Mouse (Mus musculus) adipocyte (in vitro differentiated cells): ENCODE data around the gene Hsd3b2.
"Not testable (repeated sequence)": the region's sequence is repeated elsewhere in the genome, so short reads cannot be mapped to it uniquely, and the experiment has no call there.

ENCODE experiments used
- DNase-seq: peaks from one replicate; pipeline ENCODE4 v3.0.0-alpha.2; 2016; ENCODE audit warnings: low spot score

The Hsd3b2 gene

GRCm38 (mm10) chr3:98724376-98724775, at the start of gene Hsd3b2:
TSS of gene Hsd3b2 (minus strand) at chr3:98724543.
- no peak for DNase-seq

- DNase-seq = no peak
Measured at GRCm38 (mm10) chr3:98764155-98764554, 39.8 kb upstream of the Hsd3b2 start.

- DNase-seq = no peak
Measured at GRCm38 (mm10) chr3:98756836-98757235, 32.5 kb upstream of the Hsd3b2 start.

GRCm38 (mm10) chr3:98752171-98752570, 27.8 kb upstream of the Hsd3b2 start:
- DNase-seq = no peak

DNA sequence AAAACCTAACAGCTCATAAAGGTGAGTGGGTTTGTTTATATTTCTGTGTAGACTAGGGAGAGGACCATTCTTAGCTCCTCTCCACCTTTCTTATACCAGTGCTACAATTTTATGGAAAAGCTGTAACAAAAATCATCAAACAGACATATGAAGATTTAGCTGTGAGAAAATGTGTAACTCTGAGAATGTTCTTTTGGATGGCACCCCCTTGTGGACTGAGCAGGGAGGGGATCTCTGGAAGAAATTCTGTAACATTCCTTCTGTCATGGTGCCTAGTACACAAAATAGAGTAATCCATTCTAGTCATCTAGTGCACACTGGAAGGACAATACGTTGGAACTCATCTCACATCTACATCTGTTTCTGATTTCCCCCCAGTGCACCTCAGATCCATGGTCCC, 16.7 kb upstream of the Hsd3b2 start:
- not testable (repeated sequence) for DNase-seq

DNA sequence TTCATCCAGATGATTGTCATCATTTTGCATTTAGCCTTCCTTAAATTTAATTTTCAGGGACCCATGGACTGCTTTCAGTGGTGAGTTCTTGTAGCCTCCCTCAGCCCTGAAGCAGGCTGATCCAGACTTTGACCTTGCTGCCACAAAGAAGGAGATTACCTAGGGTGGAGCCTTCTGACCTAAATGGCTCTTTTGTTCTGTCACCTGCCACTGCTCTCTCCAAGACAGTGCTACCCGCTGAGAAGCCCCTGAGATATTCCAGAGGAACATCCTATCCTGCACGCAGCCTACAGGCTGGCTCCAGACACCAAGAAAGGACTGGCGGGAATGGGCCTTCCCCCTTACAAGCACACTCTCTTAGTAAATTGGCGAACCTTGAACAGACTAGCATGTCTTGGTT, 10.0 kb upstream of the Hsd3b2 start:
- no peak for DNase-seq

DNA sequence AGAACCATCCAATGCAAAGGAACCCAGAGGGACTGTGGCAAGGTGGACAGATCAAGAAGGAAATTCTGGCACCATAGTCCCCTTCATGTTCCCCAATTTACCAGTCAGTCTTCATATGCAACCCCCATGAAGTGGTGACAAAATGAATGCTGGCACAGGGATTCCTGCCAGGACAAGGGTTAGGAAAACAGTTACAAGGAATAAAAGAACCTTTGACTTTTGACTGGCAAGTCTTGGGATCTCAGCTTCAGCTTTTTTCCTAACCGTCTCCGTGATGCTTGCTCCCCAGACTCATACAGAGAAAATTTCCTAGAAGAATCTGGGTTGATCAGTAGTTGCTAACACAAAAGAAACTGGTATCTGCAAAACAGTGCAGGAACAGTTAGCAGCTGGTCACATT, 9.4 kb upstream of the Hsd3b2 start:
- DNase-seq = no peak

- no peak for DNase-seq
Measured at GRCm38 (mm10) chr3:98726281-98726680, 1.9 kb upstream of the Hsd3b2 start.

GRCm38 (mm10) chr3:98720740-98721139, 3.6 kb downstream of the Hsd3b2 start:
- DNase-seq = no peak

DNA sequence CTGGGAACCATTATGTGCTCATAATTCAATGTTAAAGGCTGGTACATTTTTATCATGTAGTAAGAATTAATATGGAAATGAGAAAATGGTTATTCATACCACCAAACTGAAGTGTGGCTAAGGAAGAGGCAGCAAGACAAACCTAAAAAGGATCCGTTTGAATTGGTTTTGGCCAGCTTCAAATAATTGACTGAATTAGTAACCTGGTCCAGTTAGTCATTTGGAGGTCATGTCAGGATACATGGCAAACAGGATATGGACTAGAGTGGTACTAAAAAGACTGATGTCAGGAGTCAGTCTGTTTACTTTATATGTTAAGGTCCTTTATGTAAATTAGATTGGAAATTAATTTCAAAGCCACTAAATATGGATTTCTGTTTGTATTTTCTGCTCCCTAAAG, 41.9 kb downstream of the Hsd3b2 start:
- DNase-seq = no peak

GRCm38 (mm10) chr3:98680786-98681185, 43.6 kb downstream of the Hsd3b2 start:
- no peak for DNase-seq
